Mouse (Mus musculus): Measurements from ENCODE around the gene Uggt1. TPM values are rescaled to one million over a fixed set of nuclear protein-coding genes. Genes with fewer than 3 reads are reported as not detected.

The Uggt1 gene
- total RNA-seq, 1 experiment from 2014 or later = 42.8 TPM

DNA sequence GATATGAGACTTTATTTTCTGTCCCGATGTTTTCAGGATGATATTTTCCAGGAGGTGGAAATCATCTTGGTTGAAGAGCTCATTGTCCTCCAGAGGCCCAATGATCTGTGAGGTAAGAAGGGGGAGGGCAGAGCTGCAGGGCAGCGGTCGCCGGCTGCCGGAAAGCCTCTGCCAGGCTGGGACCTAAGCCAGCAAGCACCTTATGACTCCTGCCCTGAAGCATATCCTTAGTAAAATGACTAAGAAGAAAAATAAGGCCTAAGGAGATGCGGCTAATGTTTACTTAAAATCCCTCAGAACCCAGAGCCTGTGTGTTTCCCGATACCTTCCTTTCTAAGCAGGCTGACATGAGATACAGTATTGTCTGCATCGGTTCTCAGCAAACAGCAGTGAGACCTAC lies 71.1 kb downstream of the Uggt1 start:
- no peak for DNase-seq

GRCm38 (mm10) chr1:36172941-36173340 lies 71.6 kb downstream of the Uggt1 start:
- DNase-seq = no peak

- no peak for DNase-seq
Observed at GRCm38 (mm10) chr1:36162687-36163086, 81.8 kb downstream of the Uggt1 start.

GRCm38 (mm10) chr1:36161208-36161607 lies 83.3 kb downstream of the Uggt1 start:
- DNase-seq = no peak

DNA sequence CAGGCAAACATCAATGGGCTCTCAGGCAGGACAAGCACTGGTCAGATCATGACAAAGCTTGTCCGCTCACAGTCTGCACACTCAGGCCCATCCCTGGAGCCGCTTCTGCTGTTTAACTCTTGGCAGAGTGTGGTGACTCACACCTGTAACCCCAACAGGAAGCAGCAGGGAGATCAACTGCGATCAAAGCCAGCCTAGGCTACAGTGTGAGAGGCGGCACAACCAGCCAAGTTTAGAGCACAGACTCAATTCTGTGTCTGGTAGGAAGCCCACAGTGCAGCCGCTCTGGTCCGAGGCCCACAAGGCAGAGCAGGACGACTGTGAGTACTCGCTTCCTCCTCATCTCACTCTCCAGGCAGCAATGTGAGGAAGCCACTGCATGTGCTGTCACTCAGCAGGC lies 84.3 kb downstream of the Uggt1 start:
- DNase-seq = no peak

- no peak for DNase-seq
Observed at GRCm38 (mm10) chr1:36149411-36149810, 95.1 kb downstream of the Uggt1 start.

- no peak for DNase-seq
Observed at GRCm38 (mm10) chr1:36148809-36149208, 95.7 kb downstream of the Uggt1 start.

GRCm38 (mm10) chr1:36145050-36145449 lies 99.5 kb downstream of the Uggt1 start:
- DNase-seq = peak; percentile 52

DNA sequence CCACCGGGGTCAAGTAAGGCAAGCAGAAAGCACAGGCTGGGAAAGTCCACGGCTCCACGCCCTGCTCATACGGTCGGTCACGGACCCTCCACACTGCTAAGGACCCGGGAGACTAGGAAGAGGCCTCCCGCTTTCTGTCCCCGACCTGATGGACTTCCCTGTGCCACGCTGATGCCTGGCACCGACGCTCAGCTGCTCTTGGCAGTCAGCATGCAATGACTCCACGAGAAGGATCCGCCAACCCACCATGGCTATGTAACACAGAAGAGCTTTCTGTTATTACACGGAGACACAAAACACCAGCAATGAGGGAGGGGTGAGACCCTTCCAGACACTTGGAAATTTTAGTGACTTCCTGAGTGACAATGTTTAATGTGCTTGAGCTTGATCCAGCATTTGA lies 104.2 kb downstream of the Uggt1 start:
- DNase-seq = no peak

- DNase-seq = peak; percentile 84
Observed at GRCm38 (mm10) chr1:36134584-36134983, 109.9 kb downstream of the Uggt1 start.

DNA sequence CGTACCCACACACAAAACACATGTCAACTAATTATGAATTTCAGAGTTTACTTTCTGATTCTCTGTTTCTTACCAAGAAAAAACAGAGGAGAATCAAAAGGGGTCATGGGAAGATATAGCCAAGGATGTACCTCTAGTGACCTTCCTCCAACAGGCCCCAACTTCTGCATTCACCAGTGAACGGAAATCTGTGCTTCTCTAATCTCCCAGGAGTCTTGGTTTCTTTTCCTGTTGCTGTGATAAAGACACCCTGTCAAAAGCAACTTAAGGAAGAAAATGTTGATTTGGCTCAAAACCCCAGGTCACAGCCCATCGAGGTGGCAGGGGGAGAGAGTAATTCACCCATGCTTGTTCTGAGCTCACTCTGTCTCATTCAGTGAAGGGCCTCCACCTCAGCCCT lies 110.9 kb downstream of the Uggt1 start:
- DNase-seq = no peak

DNA sequence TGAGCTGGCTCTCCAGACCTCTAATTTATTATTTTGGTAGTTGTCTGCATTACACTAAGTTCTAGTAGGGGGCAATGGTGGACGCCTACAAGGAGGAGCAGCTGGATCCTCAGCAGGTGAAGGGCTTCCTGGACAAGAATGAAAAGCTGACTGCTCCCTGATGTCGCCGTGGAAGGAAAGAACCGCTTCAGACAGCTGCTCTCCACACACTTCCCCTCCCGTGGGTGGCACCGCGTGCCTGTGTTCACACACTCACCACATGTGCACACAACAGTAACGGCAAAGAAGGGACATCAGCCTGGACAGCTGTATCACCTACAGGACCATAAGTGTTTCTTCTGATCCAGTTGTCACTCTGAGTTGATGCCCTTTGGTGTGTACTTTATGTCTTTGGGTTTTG lies 111.5 kb downstream of the Uggt1 start:
- DNase-seq = no peak

GRCm38 (mm10) chr1:36132211-36132610 lies 112.3 kb downstream of the Uggt1 start:
- no peak for DNase-seq

DNA sequence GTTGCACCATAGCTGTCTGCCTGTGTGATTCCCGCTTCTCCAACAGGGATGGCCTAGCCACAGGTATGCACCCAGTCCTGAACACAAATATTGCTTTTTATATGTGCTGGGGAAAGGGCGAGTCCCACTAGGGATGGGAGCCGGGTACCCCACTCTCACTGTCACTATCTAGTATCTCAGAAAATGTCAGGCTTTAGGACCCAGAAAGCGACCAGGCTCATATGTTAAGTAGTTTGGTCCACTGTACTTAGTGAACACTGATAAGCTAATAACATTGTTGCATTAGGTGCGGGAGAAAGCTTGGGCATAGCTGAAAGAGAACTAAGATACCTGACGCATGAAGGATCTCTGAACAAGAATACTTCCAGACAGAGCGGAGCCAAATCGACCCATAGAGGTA lies 112.8 kb downstream of the Uggt1 start:
- DNase-seq = no peak

- DNase-seq = peak; percentile 40
Observed at GRCm38 (mm10) chr1:36131154-36131553, 113.4 kb downstream of the Uggt1 start.

GRCm38 (mm10) chr1:36130307-36131035 lies 114.0 kb downstream of the Uggt1 start:
- peak; percentile 48 for DNase-seq

- DNase-seq = no peak
Observed at GRCm38 (mm10) chr1:36129881-36130280, 114.6 kb downstream of the Uggt1 start.

DNA sequence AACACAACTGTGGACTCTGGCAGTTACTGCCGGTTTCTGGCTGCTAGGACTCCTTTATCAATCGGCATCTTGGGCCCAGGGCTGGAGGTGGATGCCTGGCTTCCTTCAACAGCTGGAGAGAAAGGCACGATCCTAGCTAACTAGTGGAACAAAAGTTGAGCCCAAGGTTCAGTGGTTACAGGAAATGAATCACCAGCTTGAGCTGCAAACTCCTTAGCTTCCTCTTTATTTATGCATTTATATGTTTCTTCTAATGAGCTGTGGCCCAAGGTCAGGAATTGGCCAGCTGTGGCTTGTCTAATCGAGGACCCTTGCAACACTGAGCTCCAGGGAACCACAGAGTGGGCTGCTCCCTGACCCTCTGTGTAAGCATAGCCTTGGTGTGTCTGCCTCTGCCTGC lies 115.4 kb downstream of the Uggt1 start:
- DNase-seq = peak; percentile 30

GRCm38 (mm10) chr1:36125076-36125475 lies 119.4 kb downstream of the Uggt1 start:
- peak; percentile 75 for DNase-seq

- no peak for DNase-seq
Observed at GRCm38 (mm10) chr1:36121172-36121571, 123.3 kb downstream of the Uggt1 start.

GRCm38 (mm10) chr1:36119426-36119825 lies 125.1 kb downstream of the Uggt1 start:
- no peak for DNase-seq

- DNase-seq = no peak
Observed at GRCm38 (mm10) chr1:36118958-36119357, 125.6 kb downstream of the Uggt1 start.

GRCm38 (mm10) chr1:36118061-36118685 lies 126.3 kb downstream of the Uggt1 start:
- peak; percentile 56 for DNase-seq

DNA sequence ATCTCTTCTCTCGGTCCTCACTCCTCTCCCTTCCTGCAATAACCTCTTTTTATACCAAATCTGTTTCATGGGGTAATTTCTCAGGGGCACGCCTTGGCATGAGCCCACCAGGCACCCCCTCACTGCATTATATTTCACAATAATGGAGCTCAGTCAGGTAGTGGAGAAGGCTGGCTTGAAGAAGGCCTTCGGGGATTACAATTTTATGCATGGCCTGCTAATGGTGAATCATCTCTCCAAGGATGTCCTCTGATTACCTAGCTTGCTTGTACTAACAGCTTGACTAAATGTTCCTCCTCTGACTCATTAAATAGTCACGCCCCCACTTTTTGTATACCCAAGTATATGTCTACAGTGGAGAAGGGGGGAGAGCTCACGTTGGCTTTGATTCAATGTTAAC lies 128.0 kb downstream of the Uggt1 start:
- no peak for DNase-seq
